Mouse (Mus musculus) liver, embryonic 14.5 days (tissue): ENCODE measurements at regions not wholly inside any gene's neighbourhood (a gene's known extent, or its start where the extent isn't known, plus 50 kb on each side); places are given as distances from the start of the nearest gene placed in this dataset.

Experiments
- CTCF ChIP-seq: IDR thresholded peaks from 2 replicates; pipeline ENCODE4 v1.5.1; 2016; ENCODE audit warnings: antibody characterized with exemption, low read depth, control low read depth
- EP300 ChIP-seq: IDR thresholded peaks from 2 replicates; pipeline ENCODE4 v1.6.1; 2016; ENCODE audit warnings: antibody characterized with exemption, low read depth

GRCm38 (mm10) chr15:62421073-62421851, 1423.7 kb downstream of the Gsdmc2 start:
- no peak for TF ChIP-seq CTCF
- no peak for TF ChIP-seq EP300
